Mouse (Mus musculus) forebrain, embryonic 15.5 days (tissue): Measurements from ENCODE around the gene Gm884. TPM values are rescaled to one million over a fixed set of nuclear protein-coding genes. Genes with fewer than 3 reads are reported as not detected.
A peak's percentile ranks its signal among the peaks of the same experiment; 100 is the strongest.

ENCODE experiments used
- ATAC-seq: fragments of 200-750 bp; cut with Nextera tagmentation; replicated peaks from 2 replicates; pipeline ENCODE4 v1.8.0; 2017; ENCODE audit warnings: mild to moderate bottlenecking, moderate TSS enrichment, moderate library complexity
- H3K27ac ChIP-seq: fragments of 300-500 bp; sonication (generic); replicated peaks from 2 replicates; pipeline ENCODE4 v1.5.1; 2015; ENCODE audit warnings: mild to moderate bottlenecking, inconsistent platforms
- H3K27me3 ChIP-seq: fragments of 300-500 bp; sonication (generic); 2 replicates; pipeline ENCODE4 v1.6.1; 2015; ENCODE audit warnings: inconsistent platforms
- H3K36me3 ChIP-seq: fragments of 300-500 bp; sonication (generic); 2 replicates; pipeline ENCODE4 v1.6.1; 2015; ENCODE audit warnings: mild to moderate bottlenecking, inconsistent platforms
- H3K4me1 ChIP-seq: fragments of 300-500 bp; sonication (generic); 2 replicates; pipeline ENCODE4 v1.6.1; 2015; ENCODE audit warnings: inconsistent platforms
- H3K4me2 ChIP-seq: fragments of 300-500 bp; sonication (generic); replicated peaks from 2 replicates; pipeline ENCODE4 v1.6.1; 2015; ENCODE audit warnings: mild to moderate bottlenecking, inconsistent platforms
- H3K4me3 ChIP-seq: fragments of 300-500 bp; sonication (generic); 2 replicates; pipeline ENCODE4 v1.5.1; 2015; ENCODE audit warnings: mild to moderate bottlenecking, inconsistent platforms
- H3K9ac ChIP-seq: fragments of 300-500 bp; sonication (generic); replicated peaks from 2 replicates; pipeline ENCODE4 v1.6.1; 2015; ENCODE audit warnings: mild to moderate bottlenecking, inconsistent platforms
- H3K9me3 ChIP-seq: fragments of 300-500 bp; sonication (generic); 2 replicates; pipeline ENCODE4 v1.6.1; 2016; ENCODE audit warnings: inconsistent platforms
- WGBS: fragments of 180-500 bp; shearing (Covaris S2); methylation state at CpG from one replicate; pipeline ENCODE4 v1.1.7; 2015; ENCODE audit warnings: mixed read lengths; 5-methylcytosine and 5-hydroxymethylcytosine counted together
- polyA plus RNA-seq: library from polyadenylated mRNA; unstranded; fragments of >200 nt; fragmentation: Nextera tagmentation; extraction: Ambion mirVana; gene quantifications from 2 replicates; pipeline ENCODE4 v1.2.1, GENCODE M21; 2015

Gene Gm884
- not detected in 2 replicates for polyA plus RNA-seq

- no peak within 1 kb of the TSS for H3K4me2 ChIP-seq
- H3K4me1 ChIP-seq, result no peaks in the 10 kb centered on the region
- ATAC-seq, result no peak
- WGBS, result 79% methylated on average over 9 of the region's 9 CpGs
- H3K36me3 ChIP-seq, result no peaks in the 10 kb centered on the region
- H3K9ac ChIP-seq, result no peak within 1 kb of the TSS
- no peak within 1 kb of the TSS for H3K4me3 ChIP-seq
- H3K9me3 ChIP-seq, result no peaks in the 10 kb centered on the region
- H3K27ac ChIP-seq, result no peak within 1 kb of the TSS
- H3K27me3 ChIP-seq, result no peaks in the 10 kb centered on the region
Measured at GRCm38 (mm10) chr11:103621040-103621439, at the start of gene Gm884. Gene Gm884, minus strand, starts transcription at chr11:103621140.

- Histone ChIP-seq H3K27me3 (no peaks in the 10 kb centered on the region; the same call in 1 of the 2 replicates), H3K9ac (no peak overlapping the region), H3K36me3 (no peaks in the 10 kb centered on the region), H3K9me3 (no peaks in the 10 kb centered on the region), H3K4me1 (peaks cover 29% of the 10 kb centered on the region), H3K4me3 (no peak overlapping the region), H3K4me2 (no peak overlapping the region; the same call in 1 of the 2 replicates), H3K27ac (peak overlapping the region; percentile 82; the same call in 1 of the 2 replicates)
- peak; percentile 60 for ATAC-seq
- 24% methylated on average over 13 of the region's 13 CpGs for WGBS
Measured at GRCm38 (mm10) chr11:103666907-103667426, 46.0 kb upstream of the Gm884 start.

DNA sequence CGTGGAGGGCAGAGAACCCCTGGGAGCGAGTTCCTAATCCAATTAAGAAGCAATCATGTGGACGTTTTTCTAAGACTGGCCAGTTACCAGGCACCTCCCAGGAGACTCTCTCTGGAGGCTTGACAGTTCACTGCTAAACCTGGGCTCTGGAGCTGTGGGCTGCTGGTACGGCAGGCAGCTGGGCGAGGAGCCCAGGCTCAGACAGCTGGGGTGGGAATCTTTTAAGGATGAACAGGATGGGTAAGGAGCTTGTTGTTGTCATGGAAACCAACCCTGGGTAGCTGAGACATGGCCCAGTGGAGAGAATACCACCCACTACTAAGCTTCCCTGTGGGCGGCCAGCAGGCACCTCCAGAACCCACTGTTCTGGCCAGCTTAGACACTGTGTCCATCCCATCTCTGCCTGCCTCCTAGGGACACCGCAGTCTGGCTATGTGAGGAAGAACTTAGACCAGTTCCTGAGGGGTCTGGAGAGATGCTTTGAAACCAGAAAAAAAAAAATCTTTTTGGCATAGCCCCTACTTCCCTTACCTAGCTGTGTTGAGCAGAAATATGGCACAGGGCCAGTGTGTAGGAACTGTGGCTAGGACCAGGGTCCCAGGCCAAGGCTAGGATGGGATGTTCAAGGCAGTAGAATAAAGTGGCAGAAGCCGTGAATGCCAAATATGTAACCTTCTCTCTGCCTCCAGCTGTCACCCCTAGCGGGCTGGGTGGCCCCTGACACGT, 45.4 kb upstream of the Gm884 start:
- Histone ChIP-seq H3K9ac (no peak overlapping the region), H3K4me1 (peaks cover 29% of the 10 kb centered on the region), H3K27me3 (no peaks in the 10 kb centered on the region; the same call in 1 of the 2 replicates), H3K27ac (peak overlapping the region; percentile 82), H3K9me3 (no peaks in the 10 kb centered on the region), H3K4me2 (peak overlapping the region; percentile 19), H3K36me3 (no peaks in the 10 kb centered on the region), H3K4me3 (no peak overlapping the region)
- 9% methylated on average over 10 of the region's 10 CpGs for WGBS
- ATAC-seq, result peak; percentile 89

GRCm38 (mm10) chr11:103665695-103666094, 44.8 kb upstream of the Gm884 start:
- 42% methylated on average over 1 of the region's 1 CpGs for WGBS

GRCm38 (mm10) chr11:103663119-103663518, 42.2 kb upstream of the Gm884 start:
- Histone ChIP-seq H3K27ac (no peak overlapping the region), H3K4me3 (no peak overlapping the region), H3K9ac (no peak overlapping the region), H3K9me3 (no peaks in the 10 kb centered on the region), H3K4me2 (no peak overlapping the region), H3K27me3 (no peaks in the 10 kb centered on the region; the same call in 1 of the 2 replicates), H3K36me3 (no peaks in the 10 kb centered on the region), H3K4me1 (peaks cover 32% of the 10 kb centered on the region)
- WGBS, result 87% methylated on average over 8 of the region's 8 CpGs
- no peak for ATAC-seq

More at GRCm38 (mm10) chr11:103665695-103666094, 44.8 kb upstream of the Gm884 start:
- H3K9me3 ChIP-seq, result no peaks in the 10 kb centered on the region
- ATAC-seq, result peak; percentile 32; the same call in 1 of the 2 replicates
- peaks cover 29% of the 10 kb centered on the region for H3K4me1 ChIP-seq
- H3K27ac ChIP-seq, result peak overlapping the region; percentile 82
- no peak overlapping the region for H3K9ac ChIP-seq
- peak overlapping the region; percentile 19 for H3K4me2 ChIP-seq
- H3K36me3 ChIP-seq, result no peaks in the 10 kb centered on the region
- no peaks in the 10 kb centered on the region; the same call in 1 of the 2 replicates for H3K27me3 ChIP-seq
- H3K4me3 ChIP-seq, result no peak overlapping the region

DNA sequence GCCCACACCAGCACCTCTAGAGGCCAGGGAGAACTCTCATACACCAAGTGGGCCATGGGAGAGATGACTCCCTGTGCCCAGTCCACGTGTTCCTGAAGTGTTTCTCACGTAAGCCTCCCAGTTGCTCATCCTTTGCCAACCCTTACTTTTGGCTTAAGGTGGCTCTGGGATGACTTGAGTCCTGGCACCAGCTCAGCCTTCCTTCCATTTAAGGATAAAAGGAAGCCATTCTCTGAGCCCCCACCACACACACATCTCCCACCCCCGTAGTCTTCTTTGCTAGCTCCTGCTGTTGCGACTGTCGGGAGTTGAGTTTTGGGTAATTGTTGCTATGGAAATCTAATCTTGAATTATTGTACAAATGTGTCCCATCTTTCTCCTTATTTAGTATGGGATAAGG, 41.6 kb upstream of the Gm884 start:
- H3K9ac ChIP-seq, result no peak overlapping the region
- no peak for ATAC-seq

GRCm38 (mm10) chr11:103661863-103662262, 40.9 kb upstream of the Gm884 start:
- Histone ChIP-seq H3K4me1 (peaks cover 27% of the 10 kb centered on the region), H3K36me3 (no peaks in the 10 kb centered on the region), H3K4me2 (no peak overlapping the region), H3K9ac (no peak overlapping the region), H3K27ac (no peak overlapping the region), H3K4me3 (no peak overlapping the region), H3K27me3 (no peaks in the 10 kb centered on the region; the same call in 1 of the 2 replicates), H3K9me3 (no peaks in the 10 kb centered on the region)
- no peak for ATAC-seq
- WGBS, result 64% methylated on average over 4 of the region's 4 CpGs

More for the DNA sequence above, 41.6 kb upstream of the Gm884 start:
- Histone ChIP-seq H3K27ac (no peak overlapping the region), H3K9me3 (no peaks in the 10 kb centered on the region), H3K36me3 (no peaks in the 10 kb centered on the region), H3K27me3 (no peaks in the 10 kb centered on the region; the same call in 1 of the 2 replicates), H3K4me1 (peaks cover 34% of the 10 kb centered on the region), H3K4me3 (no peak overlapping the region), H3K4me2 (no peak overlapping the region)
- 58% methylated on average over 5 of the region's 5 CpGs for WGBS

GRCm38 (mm10) chr11:103658189-103658588, 37.2 kb upstream of the Gm884 start:
- Histone ChIP-seq H3K9ac (no peak overlapping the region), H3K9me3 (no peaks in the 10 kb centered on the region), H3K27ac (no peak overlapping the region), H3K4me3 (no peak overlapping the region), H3K27me3 (peaks cover 12% of the 10 kb centered on the region), H3K36me3 (no peaks in the 10 kb centered on the region), H3K4me2 (no peak overlapping the region), H3K4me1 (peaks cover 10% of the 10 kb centered on the region; the same call in 1 of the 2 replicates)
- ATAC-seq, result no peak
- 62% methylated on average over 7 of the region's 7 CpGs for WGBS

DNA sequence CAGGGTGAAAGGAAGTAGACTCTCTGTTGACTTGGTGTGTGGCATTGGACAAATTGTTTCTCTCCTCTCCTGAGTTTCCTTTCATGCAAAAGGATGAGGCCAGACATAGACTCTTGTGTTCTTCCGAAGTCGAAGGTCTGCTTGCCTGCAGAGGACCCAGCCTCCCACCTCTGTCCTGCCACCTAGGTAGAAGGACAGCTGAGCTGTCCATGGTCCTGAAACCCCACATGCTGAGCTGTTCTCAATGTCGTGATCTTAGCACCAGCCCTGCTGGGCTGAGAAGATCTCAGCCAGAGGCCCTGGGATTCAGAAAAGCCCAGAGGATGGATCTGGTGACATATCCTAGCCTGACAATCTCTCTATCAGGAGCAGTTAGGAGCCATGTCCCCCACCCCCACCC, 35.6 kb upstream of the Gm884 start:
- Histone ChIP-seq H3K9ac (no peak overlapping the region), H3K4me2 (no peak overlapping the region), H3K4me3 (no peak overlapping the region), H3K4me1 (peaks cover 10% of the 10 kb centered on the region; the same call in 1 of the 2 replicates), H3K27ac (no peak overlapping the region), H3K9me3 (no peaks in the 10 kb centered on the region), H3K36me3 (no peaks in the 10 kb centered on the region), H3K27me3 (peaks cover 29% of the 10 kb centered on the region)
- WGBS, result 6% methylated on average over 3 of the region's 3 CpGs
- no peak for ATAC-seq

- H3K9ac ChIP-seq, result no peak overlapping the region
- WGBS, result 67% methylated on average over 10 of the region's 10 CpGs
Measured at GRCm38 (mm10) chr11:103653359-103653965, 32.5 kb upstream of the Gm884 start.

DNA sequence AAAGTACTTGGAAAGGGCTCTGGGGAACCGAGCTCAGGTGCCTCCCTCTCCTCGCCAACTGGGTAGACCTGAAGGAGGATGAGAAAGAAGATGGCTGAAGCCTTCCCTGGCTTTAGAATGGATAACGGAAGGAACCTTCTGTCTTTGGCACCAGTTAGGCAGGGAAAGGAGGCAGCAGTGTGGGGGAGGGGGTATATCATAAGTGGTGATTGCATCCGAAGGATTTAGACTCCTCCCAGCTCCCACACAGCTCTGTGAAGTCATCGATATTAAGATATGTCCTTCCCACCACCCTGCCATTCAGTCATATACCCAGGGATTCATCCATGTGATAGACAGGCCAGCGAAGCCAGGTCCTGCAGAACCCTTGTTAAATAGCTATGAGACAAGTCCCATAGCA, 30.5 kb upstream of the Gm884 start:
- Histone ChIP-seq H3K27ac (no peak overlapping the region), H3K9ac (no peak overlapping the region), H3K27me3 (peaks cover 78% of the 10 kb centered on the region), H3K4me2 (no peak overlapping the region), H3K4me1 (peaks cover 22% of the 10 kb centered on the region), H3K4me3 (no peak overlapping the region), H3K9me3 (no peaks in the 10 kb centered on the region), H3K36me3 (no peaks in the 10 kb centered on the region)
- WGBS, result 70% methylated on average over 6 of the region's 6 CpGs
- ATAC-seq, result no peak

More at GRCm38 (mm10) chr11:103653359-103653965, 32.5 kb upstream of the Gm884 start:
- Histone ChIP-seq H3K4me1 (peaks cover 27% of the 10 kb centered on the region), H3K36me3 (no peaks in the 10 kb centered on the region), H3K27me3 (peaks cover 59% of the 10 kb centered on the region), H3K9me3 (no peaks in the 10 kb centered on the region), H3K4me3 (no peak overlapping the region), H3K4me2 (no peak overlapping the region), H3K27ac (no peak overlapping the region)
- no peak for ATAC-seq

DNA sequence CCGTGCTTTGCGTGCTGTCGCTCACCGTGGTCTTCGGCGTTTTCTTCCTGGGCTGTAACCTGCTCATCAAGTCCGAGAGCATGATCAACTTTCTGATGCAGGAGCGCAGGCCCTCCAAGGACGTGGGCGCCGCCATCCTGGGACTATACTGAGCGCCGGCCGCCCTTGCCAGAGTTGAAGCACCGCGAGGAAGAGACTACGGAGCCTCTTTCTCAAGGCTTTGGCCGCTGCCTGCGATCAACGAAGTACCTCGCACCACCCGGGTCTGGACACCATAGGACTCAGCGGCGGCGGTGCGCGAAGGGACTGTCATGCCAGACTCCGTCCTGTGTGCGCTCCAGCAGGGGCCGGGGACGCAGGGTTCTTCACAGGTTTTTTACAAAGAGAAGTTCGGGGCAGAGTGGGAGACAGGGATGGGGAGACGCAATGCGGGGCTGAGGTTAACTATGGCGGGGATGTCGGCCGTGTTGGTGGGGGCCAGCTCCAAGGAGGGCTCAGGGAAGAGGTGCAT, 29.1 kb upstream of the Gm884 start:
- 0 out of 2 replicates have a peak overlapping the region, but pooled peaks have one; percentile 34 for H3K9ac ChIP-seq
- ATAC-seq, result no peak

More for the DNA sequence above, 29.1 kb upstream of the Gm884 start:
- Histone ChIP-seq H3K9me3 (no peaks in the 10 kb centered on the region), H3K4me1 (peaks cover 19% of the 10 kb centered on the region), H3K27ac (no peak overlapping the region), H3K36me3 (no peaks in the 10 kb centered on the region), H3K4me3 (peak overlapping the region; percentile 42), H3K27me3 (peaks cover 72% of the 10 kb centered on the region), H3K4me2 (peak overlapping the region; percentile 51)
- WGBS, result 1% methylated on average over 37 of the region's 37 CpGs
